Mouse (Mus musculus): ENCODE data around the gene ccdc198. TPM values are rescaled to one million over a fixed set of nuclear protein-coding genes. Genes with fewer than 3 reads are reported as not detected.
A peak's percentile ranks its signal among the peaks of the same experiment; 100 is the strongest.
"Not testable (repeated sequence)": the region's sequence is repeated elsewhere in the genome, so short reads cannot be mapped to it uniquely, and the experiment has no call there.

The ccdc198 gene
- polyA plus RNA-seq, 1 experiment from 2014 or later: 5.8 TPM

DNA sequence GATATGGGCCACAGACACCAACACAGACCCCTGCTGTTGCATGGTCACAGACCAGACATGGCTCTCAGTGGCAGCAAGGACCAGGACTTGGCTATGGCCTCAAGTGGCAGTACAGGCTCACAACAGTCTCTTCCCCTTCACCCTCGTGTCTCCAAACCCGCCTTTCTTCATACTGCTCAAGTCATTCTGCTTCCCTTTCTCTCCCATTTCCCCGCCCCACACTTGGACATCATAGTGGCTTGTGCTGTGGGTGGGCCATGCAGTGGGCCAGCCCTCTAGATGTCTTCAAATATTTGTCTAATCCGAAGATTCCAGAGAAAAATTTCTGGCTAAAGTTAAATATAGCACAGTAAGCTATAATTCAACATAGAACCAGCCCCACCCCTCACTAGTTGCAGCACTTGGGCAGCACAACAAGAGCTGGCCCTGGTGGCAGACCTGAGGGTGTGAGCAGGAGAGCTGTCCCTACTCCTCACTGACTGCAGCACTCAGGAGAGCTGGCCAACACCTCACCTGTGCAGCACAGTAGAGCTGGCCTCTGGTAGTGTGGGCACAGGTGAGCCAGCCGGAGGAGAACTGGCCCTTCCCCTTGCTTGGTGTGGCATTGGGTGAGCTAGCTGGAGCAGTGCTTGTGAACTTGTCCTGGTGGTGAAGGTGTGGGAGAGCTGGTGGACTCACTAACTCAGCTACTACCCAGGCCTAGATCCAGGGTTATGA, 20.2 kb upstream of the ccdc198 start:
- Histone ChIP-seq H3K27me3 (ENCODE audit: control insufficient read depth, insufficient read depth, low read depth, low read length) (no peaks in the 10 kb centered on the region), H3K4me1 (replicated peaks; ENCODE audit: control insufficient read depth, insufficient read depth, low read length) (no peaks in the 10 kb centered on the region), H3K36me3 (ENCODE audit: control insufficient read depth, insufficient read depth, low read length) (no peaks in the 10 kb centered on the region), H3K27ac (ENCODE audit: low read length) (no peak overlapping the region), H3K9me3 (ENCODE audit: control insufficient read depth, low read length) (no peaks in the 10 kb centered on the region), H3K4me2 (ENCODE audit: low read depth, low read length) (no peak overlapping the region), H3K4me3 (ENCODE audit: low read length) (no peak overlapping the region), H3K9ac (ENCODE audit: low read length) (no peak overlapping the region)
- 64% methylated on average over 5 of the region's 5 CpGs for WGBS
- peak; percentile 71 for ATAC-seq (ENCODE audit: low read depth)

DNA sequence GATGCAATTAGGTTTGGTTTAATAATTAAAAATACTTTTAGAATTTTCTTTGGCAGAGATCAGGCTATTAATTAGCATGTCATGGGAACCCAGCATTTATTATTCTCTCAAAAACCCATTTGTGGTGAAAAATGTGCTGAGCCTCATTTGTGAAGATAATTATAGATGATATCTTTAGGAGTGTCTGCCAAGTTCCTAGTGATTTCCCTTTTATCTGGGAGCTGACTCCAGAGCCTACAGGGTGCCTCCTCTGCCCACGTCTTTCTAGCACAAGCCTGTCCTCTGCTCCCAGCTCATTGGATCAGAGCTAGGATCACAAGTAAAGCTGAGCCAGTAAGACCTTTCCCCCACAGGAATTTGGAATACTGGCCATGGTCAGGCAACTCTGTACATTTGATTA, 3.8 kb downstream of the ccdc198 start:
- H3K9ac ChIP-seq (ENCODE audit: low read length): no peak overlapping the region
- H3K4me1 ChIP-seq (replicated peaks; ENCODE audit: control insufficient read depth, insufficient read depth, low read length): no peaks in the 10 kb centered on the region
- H3K27ac ChIP-seq (ENCODE audit: low read length): no peak overlapping the region
- H3K4me3 ChIP-seq (ENCODE audit: low read length): no peak overlapping the region
- no peaks in the 10 kb centered on the region for H3K9me3 ChIP-seq (ENCODE audit: control insufficient read depth, low read length)
- WGBS: 25% methylated on average over 1 of the region's 1 CpGs
- no peaks in the 10 kb centered on the region for H3K36me3 ChIP-seq (ENCODE audit: control insufficient read depth, insufficient read depth, low read length)
- no peaks in the 10 kb centered on the region for H3K27me3 ChIP-seq (ENCODE audit: control insufficient read depth, insufficient read depth, low read depth, low read length)
- ATAC-seq (ENCODE audit: low read depth): no peak
- no peak overlapping the region for H3K4me2 ChIP-seq (ENCODE audit: low read depth, low read length)

DNA sequence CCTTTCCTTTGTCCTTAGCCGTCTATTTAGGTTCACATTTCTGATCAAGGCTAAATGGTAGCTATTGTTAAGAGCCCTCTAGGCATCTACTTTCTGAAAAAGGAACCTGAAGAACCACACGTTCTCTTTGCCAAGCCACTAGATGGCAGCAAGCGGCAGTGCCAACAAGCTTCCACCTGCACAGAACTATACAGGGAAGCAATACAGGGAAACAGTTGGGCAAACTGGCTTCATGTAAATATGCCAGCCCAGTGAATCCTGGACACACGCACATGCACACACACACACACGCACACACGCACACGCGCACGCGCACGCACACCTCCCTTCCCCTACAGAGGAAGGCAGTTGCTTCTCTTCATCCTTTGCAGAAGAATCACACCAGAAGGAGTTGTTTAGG, 7.1 kb downstream of the ccdc198 start:
- Histone ChIP-seq H3K9me3 (ENCODE audit: control insufficient read depth, low read length) (no peaks in the 10 kb centered on the region), H3K9ac (ENCODE audit: low read length) (no peak overlapping the region), H3K27me3 (ENCODE audit: control insufficient read depth, insufficient read depth, low read depth, low read length) (no peaks in the 10 kb centered on the region), H3K36me3 (ENCODE audit: control insufficient read depth, insufficient read depth, low read length) (no peaks in the 10 kb centered on the region), H3K27ac (ENCODE audit: low read length) (no peak overlapping the region), H3K4me1 (replicated peaks; ENCODE audit: control insufficient read depth, insufficient read depth, low read length) (no peaks in the 10 kb centered on the region), H3K4me2 (ENCODE audit: low read depth, low read length) (no peak overlapping the region), H3K4me3 (ENCODE audit: low read length) (no peak overlapping the region)
- peak; percentile 51; the same call in 1 of the 2 replicates for ATAC-seq (ENCODE audit: low read depth)
- 30% methylated on average over 11 of the region's 11 CpGs for WGBS

DNA sequence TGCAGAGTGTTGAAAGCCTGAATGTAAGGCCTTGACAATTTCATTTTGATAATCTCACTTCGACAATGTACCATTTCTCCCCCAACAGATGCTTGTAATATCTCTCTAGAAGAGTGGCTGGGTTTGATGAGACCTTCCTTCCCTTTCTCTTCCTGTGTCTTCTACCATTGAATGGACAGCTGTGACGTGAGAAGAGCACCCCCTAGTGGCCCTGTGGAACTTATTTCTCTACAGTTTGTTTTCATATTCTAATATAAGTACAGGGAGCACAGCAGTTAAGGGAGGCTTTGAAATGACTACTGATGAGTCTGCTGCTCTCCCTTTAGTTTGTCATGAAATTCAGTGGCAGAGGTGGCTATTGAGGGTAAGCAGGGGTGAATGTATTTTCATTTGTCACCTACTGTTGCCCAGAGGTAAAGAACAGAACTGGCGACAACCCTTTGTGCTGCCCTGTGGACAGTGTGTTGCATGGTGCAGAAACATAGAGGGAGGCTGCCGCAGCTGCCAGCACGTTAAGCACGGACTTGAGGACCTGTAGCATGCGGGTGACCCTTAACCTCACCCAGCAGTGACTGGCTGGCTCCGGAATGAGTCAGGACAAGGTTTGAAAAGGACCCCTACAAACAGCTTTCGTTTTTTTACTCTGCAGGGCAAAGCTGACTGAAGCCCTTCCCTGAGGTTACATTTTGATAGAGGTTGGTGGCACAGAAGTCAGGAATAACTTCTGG, 10.3 kb downstream of the ccdc198 start:
- Histone ChIP-seq H3K9me3 (ENCODE audit: control insufficient read depth, low read length) (no peaks in the 10 kb centered on the region), H3K9ac (ENCODE audit: low read length) (no peak overlapping the region), H3K4me1 (replicated peaks; ENCODE audit: control insufficient read depth, insufficient read depth, low read length) (no peaks in the 10 kb centered on the region), H3K27ac (ENCODE audit: low read length) (no peak overlapping the region), H3K4me2 (ENCODE audit: low read depth, low read length) (no peak overlapping the region), H3K27me3 (ENCODE audit: control insufficient read depth, insufficient read depth, low read depth, low read length) (no peaks in the 10 kb centered on the region), H3K4me3 (ENCODE audit: low read length) (no peak overlapping the region), H3K36me3 (ENCODE audit: control insufficient read depth, insufficient read depth, low read length) (no peaks in the 10 kb centered on the region)
- WGBS: 41% methylated on average over 9 of the region's 9 CpGs
- ATAC-seq (ENCODE audit: low read depth): no peak

DNA sequence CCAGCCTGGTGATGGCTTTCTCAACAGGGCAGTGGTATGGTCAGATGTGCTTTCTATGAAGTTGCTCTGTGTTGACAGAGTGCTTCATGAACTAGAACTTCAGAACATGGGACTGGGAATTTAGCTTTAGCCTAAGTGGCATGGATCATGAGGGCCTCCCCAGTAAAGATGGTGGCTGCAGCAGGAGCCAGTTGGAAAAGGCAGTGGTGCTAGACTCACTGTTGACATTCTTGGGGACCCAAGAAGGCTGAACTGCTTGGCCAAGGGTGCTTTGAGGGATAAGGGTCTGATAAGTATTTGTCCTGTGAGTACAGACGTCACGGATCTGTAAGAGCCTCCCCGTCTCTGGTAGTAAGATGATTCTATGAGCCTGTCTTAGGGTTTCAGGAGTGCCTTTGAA, 13.4 kb downstream of the ccdc198 start:
- Histone ChIP-seq H3K9ac (ENCODE audit: low read length) (no peak overlapping the region), H3K9me3 (ENCODE audit: control insufficient read depth, low read length) (no peaks in the 10 kb centered on the region), H3K4me3 (ENCODE audit: low read length) (no peak overlapping the region), H3K36me3 (ENCODE audit: control insufficient read depth, insufficient read depth, low read length) (no peaks in the 10 kb centered on the region), H3K4me1 (replicated peaks; ENCODE audit: control insufficient read depth, insufficient read depth, low read length) (no peaks in the 10 kb centered on the region), H3K27ac (ENCODE audit: low read length) (no peak overlapping the region), H3K27me3 (ENCODE audit: control insufficient read depth, insufficient read depth, low read depth, low read length) (no peaks in the 10 kb centered on the region), H3K4me2 (ENCODE audit: low read depth, low read length) (no peak overlapping the region)
- WGBS: 60% methylated on average over 3 of the region's 3 CpGs
- no peak for ATAC-seq (ENCODE audit: low read depth)

DNA sequence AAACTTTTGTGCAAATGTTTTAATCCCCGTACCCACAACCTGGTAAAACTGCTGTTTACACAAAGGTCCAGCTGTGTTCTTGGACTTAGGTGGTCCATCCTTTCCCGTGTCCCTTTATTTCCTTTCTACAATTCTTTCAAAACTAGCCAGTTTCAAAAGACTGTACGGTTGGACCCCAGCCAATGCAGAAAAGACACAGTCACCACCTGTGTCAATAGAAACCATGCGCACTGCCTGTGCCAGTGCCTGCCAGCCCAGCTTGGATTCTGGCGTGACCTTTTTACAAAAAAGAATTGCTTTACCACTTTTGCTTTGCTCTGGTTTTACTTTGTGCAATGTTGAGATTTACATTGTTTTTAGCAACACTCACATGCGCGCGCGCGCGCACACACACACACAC, 18.3 kb downstream of the ccdc198 start:
- H3K36me3 ChIP-seq (ENCODE audit: control insufficient read depth, insufficient read depth, low read length): no peaks in the 10 kb centered on the region
- peak; percentile 66 for ATAC-seq (ENCODE audit: low read depth)
- no peak overlapping the region for H3K27ac ChIP-seq (ENCODE audit: low read length)
- WGBS: 69% methylated on average over 11 of the region's 11 CpGs
- no peak overlapping the region for H3K9ac ChIP-seq (ENCODE audit: low read length)
- H3K27me3 ChIP-seq (ENCODE audit: control insufficient read depth, insufficient read depth, low read depth, low read length): no peaks in the 10 kb centered on the region
- no peaks in the 10 kb centered on the region for H3K9me3 ChIP-seq (ENCODE audit: control insufficient read depth, low read length)
- H3K4me3 ChIP-seq (ENCODE audit: low read length): no peak overlapping the region
- H3K4me2 ChIP-seq (ENCODE audit: low read depth, low read length): no peak overlapping the region
- H3K4me1 ChIP-seq (replicated peaks; ENCODE audit: control insufficient read depth, insufficient read depth, low read length): no peaks in the 10 kb centered on the region; the same call in 1 of the 2 replicates

DNA sequence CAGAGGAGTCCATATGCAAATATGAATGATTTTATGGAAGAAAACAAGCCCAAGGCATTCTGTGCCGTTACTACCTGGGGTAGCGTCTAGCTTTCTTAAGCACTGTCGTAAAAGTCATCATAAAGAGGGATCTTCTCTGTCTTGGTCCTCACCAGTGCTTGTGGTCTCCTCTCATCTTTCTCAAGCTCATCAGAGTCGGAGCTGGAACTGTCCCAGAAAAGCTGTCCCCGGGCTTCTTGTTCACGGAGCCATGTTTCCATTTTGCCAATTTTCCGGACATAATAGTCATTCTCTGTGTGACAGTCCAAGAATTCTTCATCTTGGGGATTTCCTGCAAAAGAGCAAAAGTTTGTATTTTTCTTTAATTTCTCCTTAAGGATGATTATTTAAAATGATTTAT, 18.8 kb downstream of the ccdc198 start:
- no peaks in the 10 kb centered on the region for H3K9me3 ChIP-seq (ENCODE audit: control insufficient read depth, low read length)
- no peak overlapping the region for H3K9ac ChIP-seq (ENCODE audit: low read length)
- no peaks in the 10 kb centered on the region; the same call in 1 of the 2 replicates for H3K4me1 ChIP-seq (replicated peaks; ENCODE audit: control insufficient read depth, insufficient read depth, low read length)
- H3K4me3 ChIP-seq (ENCODE audit: low read length): no peak overlapping the region
- no peaks in the 10 kb centered on the region for H3K27me3 ChIP-seq (ENCODE audit: control insufficient read depth, insufficient read depth, low read depth, low read length)
- no peak for ATAC-seq (ENCODE audit: low read depth)
- H3K27ac ChIP-seq (ENCODE audit: low read length): no peak overlapping the region
- no peaks in the 10 kb centered on the region for H3K36me3 ChIP-seq (ENCODE audit: control insufficient read depth, insufficient read depth, low read length)
- no peak overlapping the region for H3K4me2 ChIP-seq (ENCODE audit: low read depth, low read length)
- 79% methylated on average over 7 of the region's 7 CpGs for WGBS

DNA sequence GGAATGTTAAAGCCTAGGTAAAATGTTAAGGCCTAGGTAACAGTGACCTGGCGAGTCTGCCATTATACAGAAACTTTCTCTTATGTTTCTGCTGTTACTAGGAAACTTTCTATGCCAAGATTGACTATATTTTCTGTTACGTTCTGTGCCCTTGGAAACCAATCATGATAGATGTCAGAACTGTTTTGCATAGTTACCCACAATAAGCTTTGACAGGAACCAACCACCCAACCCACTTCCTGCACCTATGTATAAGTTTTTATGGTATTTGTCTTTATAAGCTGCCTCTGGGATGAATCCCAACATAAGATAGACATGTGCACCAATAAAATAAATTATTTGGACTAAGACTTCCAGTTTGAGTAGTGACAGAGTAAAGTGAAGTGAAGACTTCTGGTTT, 23.5 kb downstream of the ccdc198 start:
- Histone ChIP-seq H3K9ac (ENCODE audit: low read length) (no peak overlapping the region), H3K4me2 (ENCODE audit: low read depth, low read length) (no peak overlapping the region), H3K4me3 (ENCODE audit: low read length) (no peak overlapping the region), H3K4me1 (replicated peaks; ENCODE audit: control insufficient read depth, insufficient read depth, low read length) (no peaks in the 10 kb centered on the region; the same call in 1 of the 2 replicates), H3K36me3 (ENCODE audit: control insufficient read depth, insufficient read depth, low read length) (no peaks in the 10 kb centered on the region), H3K27ac (ENCODE audit: low read length) (no peak overlapping the region), H3K9me3 (ENCODE audit: control insufficient read depth, low read length) (no peaks in the 10 kb centered on the region), H3K27me3 (ENCODE audit: control insufficient read depth, insufficient read depth, low read depth, low read length) (no peaks in the 10 kb centered on the region)
- 87% methylated on average over 2 of the region's 2 CpGs for WGBS
- ATAC-seq (ENCODE audit: low read depth): no peak

DNA sequence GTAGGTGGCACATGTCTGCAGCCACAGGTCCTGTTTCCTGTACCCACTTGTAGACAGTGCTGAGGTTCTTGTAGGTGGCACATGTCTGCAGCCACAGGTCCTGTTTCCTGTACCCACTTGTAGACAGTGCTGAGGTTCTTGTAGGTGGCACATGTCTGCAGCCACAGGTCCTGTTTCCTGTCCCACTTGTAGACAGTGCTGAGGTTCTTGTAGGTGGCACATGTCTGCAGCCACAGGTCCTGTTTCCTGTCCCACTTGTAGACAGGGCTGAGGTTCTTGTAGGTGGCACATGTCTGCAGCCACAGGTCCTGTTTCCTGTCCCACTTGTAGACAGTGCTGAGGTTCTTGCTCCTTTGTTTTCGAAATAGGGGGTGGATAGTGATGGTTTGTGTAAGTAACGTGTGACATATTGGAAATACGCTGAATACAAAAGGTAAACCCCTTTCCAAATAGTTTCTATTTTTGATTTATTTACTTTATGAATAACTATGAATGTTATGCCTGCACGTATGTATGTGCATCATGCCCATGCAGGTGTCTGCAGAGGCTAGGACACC, 25.7 kb downstream of the ccdc198 start:
- not testable (repeated sequence) for ATAC-seq (ENCODE audit: low read depth); H3K27ac ChIP-seq (ENCODE audit: low read length); H3K27me3 ChIP-seq (ENCODE audit: control insufficient read depth, insufficient read depth, low read depth, low read length); H3K9me3 ChIP-seq (ENCODE audit: control insufficient read depth, low read length); H3K4me1 ChIP-seq (replicated peaks; ENCODE audit: control insufficient read depth, insufficient read depth, low read length); H3K4me2 ChIP-seq (ENCODE audit: low read depth, low read length); H3K9ac ChIP-seq (ENCODE audit: low read length); H3K4me3 ChIP-seq (ENCODE audit: low read length); H3K36me3 ChIP-seq (ENCODE audit: control insufficient read depth, insufficient read depth, low read length)
- 78% methylated on average over 4 of the region's 4 CpGs for WGBS
